Mouse (Mus musculus) CH12.LX (cell line): ENCODE measurements around the gene Fscn1. TPM values are rescaled to one million over a fixed set of nuclear protein-coding genes. Genes with fewer than 3 reads are reported as not detected.

Experiments used
- DNase-seq: peaks from one replicate; pipeline ENCODE4 v3.0.0-alpha.2; 2013; ENCODE audit errors: extremely low read depth
- H3K27ac ChIP-seq: 2 replicates; pipeline ENCODE4 v1.5.1; 2012; ENCODE audit warnings: low read depth, mild to moderate bottlenecking, control low read depth, moderate library complexity; ENCODE audit not compliant: insufficient read depth
- H3K27me3 ChIP-seq: replicated peaks from 2 replicates; pipeline ENCODE3; 2012; ENCODE audit warnings: inconsistent platforms
- H3K36me3 ChIP-seq, 2 experiments: replicated peaks in 1 of 2; 2 replicates each; pipeline versions ENCODE3 to v1.6.1; 2012; ENCODE audit warnings: inconsistent platforms in 1 of 2, low read length in 1 of 2, mild to moderate bottlenecking in 1 of 2, mixed read lengths in 1 of 2, moderate library complexity in 1 of 2; ENCODE audit not compliant: control insufficient read depth in 1 of 2, insufficient read depth in 1 of 2
- H3K4me1 ChIP-seq, 2 experiments: 2 replicates each; pipeline ENCODE4 v1.6.1; 2012; ENCODE audit warnings: inconsistent platforms in 1 of 2, moderate library complexity in 1 of 2; ENCODE audit not compliant: insufficient read depth in 2 of 2, control insufficient read depth in 1 of 2
- H3K4me2 ChIP-seq: 2 replicates; pipeline ENCODE4 v1.6.1; 2012; ENCODE audit warnings: low read depth, mild to moderate bottlenecking, control low read depth; ENCODE audit not compliant: poor library complexity, insufficient read depth, severe bottlenecking
- H3K4me3 ChIP-seq, 3 experiments: fragments of 150-350 bp in 1 of 3; sonication (generic) in 1 of 3; replicated peaks in 1 of 3; 2 replicates each; pipeline versions ENCODE3 to v1.5.1; 2011 to 2012; ENCODE audit warnings: low read depth in 2 of 3, low read length in 2 of 3, mild to moderate bottlenecking in 2 of 3, moderate library complexity in 2 of 3, control low read depth in 1 of 3, improper control_type of control experiment in 1 of 3, inconsistent platforms in 1 of 3, mixed read lengths in 1 of 3; ENCODE audit not compliant: poor library complexity in 1 of 3
- H3K79me2 ChIP-seq: replicated peaks from 2 replicates; pipeline ENCODE4 v1.6.1; 2012; ENCODE audit warnings: mild to moderate bottlenecking, moderate library complexity; ENCODE audit not compliant: control insufficient read depth, poor library complexity, insufficient read depth, severe bottlenecking; ENCODE audit errors: extremely low read depth
- H3K9ac ChIP-seq: 2 replicates; pipeline ENCODE4 v1.6.1; 2012; ENCODE audit warnings: low read depth, mild to moderate bottlenecking, control low read depth, moderate library complexity; ENCODE audit not compliant: insufficient read depth
- H3K9me3 ChIP-seq: replicated peaks from 2 replicates; pipeline ENCODE3; 2012; ENCODE audit warnings: low read length, inconsistent platforms, mixed read lengths
- CTCF ChIP-seq, 2 experiments: IDR thresholded peaks in 1 of 2; conservative IDR thresholded peaks in 1 of 2; 2 replicates each; pipeline ENCODE4 v1.5.1; 2011 to 2012; ENCODE audit warnings: low read depth in 2 of 2, low read length in 2 of 2, improper control_type of control experiment in 1 of 2, inconsistent platforms in 1 of 2, mild to moderate bottlenecking in 1 of 2, moderate library complexity in 1 of 2
- E2F4 ChIP-seq: IDR thresholded peaks from 2 replicates; pipeline ENCODE4 v1.6.1; 2011; ENCODE audit warnings: low read depth, low read length, improper control_type of control experiment; ENCODE audit not compliant: insufficient replicate concordance
- ELF1 ChIP-seq: IDR thresholded peaks from 2 replicates; pipeline ENCODE4 v1.6.1; 2014; ENCODE audit warnings: low read depth, mild to moderate bottlenecking, inconsistent platforms, low read length, improper control_type of control experiment
- ETS1 ChIP-seq: conservative IDR thresholded peaks from 2 replicates; pipeline ENCODE4 v1.6.1; 2012; ENCODE audit warnings: low read depth, mild to moderate bottlenecking, inconsistent platforms, low read length, improper control_type of control experiment, moderate library complexity
- GABPA ChIP-seq: IDR thresholded peaks from 2 replicates; pipeline ENCODE4 v1.6.1; 2012; ENCODE audit warnings: low read depth, low read length, improper control_type of control experiment, inconsistent platforms; ENCODE audit not compliant: insufficient replicate concordance
- HCFC1 ChIP-seq: IDR thresholded peaks from 2 replicates; pipeline ENCODE4 v1.6.1; 2012; ENCODE audit warnings: low read depth, mild to moderate bottlenecking, inconsistent platforms, low read length, improper control_type of control experiment
- JUN ChIP-seq: IDR thresholded peaks from 2 replicates; pipeline ENCODE4 v1.6.1; 2011; ENCODE audit warnings: low read depth, mild to moderate bottlenecking, low read length, improper control_type of control experiment, moderate library complexity; ENCODE audit not compliant: insufficient read depth
- JUND ChIP-seq: conservative IDR thresholded peaks from 2 replicates; pipeline ENCODE4 v1.6.1; 2011; ENCODE audit warnings: low read depth, low read length, improper control_type of control experiment
- MAFK ChIP-seq: IDR thresholded peaks from 2 replicates; pipeline ENCODE4 v1.6.1; 2011; ENCODE audit warnings: low read length, improper control_type of control experiment; ENCODE audit not compliant: insufficient replicate concordance
- MAX ChIP-seq: IDR thresholded peaks from 2 replicates; pipeline ENCODE4 v1.6.1; 2011; ENCODE audit warnings: low read length, improper control_type of control experiment
- MAZ ChIP-seq: IDR thresholded peaks from 2 replicates; pipeline ENCODE4 v1.6.1; 2012; ENCODE audit warnings: low read depth, mild to moderate bottlenecking, inconsistent platforms, low read length, improper control_type of control experiment, moderate library complexity
- NELFE ChIP-seq: IDR thresholded peaks from 2 replicates; pipeline ENCODE4 v1.6.1; 2011; ENCODE audit warnings: low read depth, low read length, improper control_type of control experiment
- POLR2AphosphoS2 ChIP-seq: IDR thresholded peaks from 2 replicates; pipeline ENCODE4 v1.6.1; 2011; ENCODE audit warnings: low read depth, low read length, improper control_type of control experiment
- SMC3 ChIP-seq: IDR thresholded peaks from 2 replicates; pipeline ENCODE4 v1.6.1; 2011; ENCODE audit warnings: low read depth, low read length, improper control_type of control experiment
- TBP ChIP-seq: conservative IDR thresholded peaks from 2 replicates; pipeline ENCODE4 v1.6.1; 2011; ENCODE audit warnings: low read depth, low read length, improper control_type of control experiment
- TCF12 ChIP-seq: IDR thresholded peaks from 2 replicates; pipeline ENCODE4 v1.6.1; 2014; ENCODE audit warnings: low read depth, mild to moderate bottlenecking, inconsistent platforms, low read length, improper control_type of control experiment
- USF1 ChIP-seq: IDR thresholded peaks from 2 replicates; pipeline ENCODE4 v1.6.1; 2014; ENCODE audit warnings: low read depth, mild to moderate bottlenecking, inconsistent platforms, low read length, improper control_type of control experiment
- ZC3H11A ChIP-seq: IDR thresholded peaks from 2 replicates; pipeline ENCODE4 v1.6.1; 2012; ENCODE audit warnings: low read depth, mild to moderate bottlenecking, inconsistent platforms, low read length, improper control_type of control experiment
- dilution Hi-C: fragments of 300-500 bp; cut with MboI; formaldehyde crosslinking; loops from 2 replicates; pipeline ENCODE4 v1.14.3; 2020; ENCODE audit warnings: low sequenced_read_pairs; ENCODE audit not compliant: extremely low pct_unique_long_range_greater_than_20kb, extremely low pct_ligation_motif_present
- in situ Hi-C: fragments of 300-500 bp; cut with MboI; formaldehyde crosslinking; loops from 3 replicates; pipeline ENCODE4 v1.14.3; 2019; ENCODE audit warnings: low sequenced_read_pairs, low pct_ligation_motif_present, low pct_unique_long_range_greater_than_20kb, mixed read lengths
- polyA plus RNA-seq: library from polyadenylated mRNA; unstranded; fragments of >175 nt; gene quantifications from 2 replicates; pipeline ENCODE4 v1.2.1, GENCODE M21; 2012; ENCODE audit warnings: low read depth; ENCODE audit not compliant: insufficient read length
- total RNA-seq, 2 experiments: library from RNA; depleted of rRNA; stranded (reverse); fragments of 300-350 nt in 1 of 2; fragments of >200 nt in 1 of 2; gene quantifications; 2 replicates each; pipeline ENCODE4 v1.2.3; 2012 to 2014

Gene Fscn1
- total and polyA plus RNA-seq, 3 experiments: 19.7 to 75.7 (median 65.3) TPM

- DNase-seq: no peak
- dilution Hi-C loops: no loop called here
- no peak overlapping the region for H3K27ac ChIP-seq
- in situ Hi-C loops: no loop called here
- no peak overlapping the region for H3K9ac ChIP-seq
- no peaks in the 10 kb centered on the region for H3K27me3 ChIP-seq
- no peak for TF ChIP-seq CTCF (conservative IDR thresholded peaks at IDR 0.05 in 1 of 2, IDR thresholded peaks at IDR 0.05 in 1 of 2; ENCODE audit: low read depth in 2 of 2, low read length in 2 of 2)
- TF ChIP-seq POLR2AphosphoS2: no peak
- no peak for TF ChIP-seq JUN
- TF ChIP-seq ELF1: no peak
- TF ChIP-seq MAZ: no peak
- no peak for TF ChIP-seq MAX
- no peak for TF ChIP-seq TCF12
- TF ChIP-seq ZC3H11A: no peak
- TF ChIP-seq ETS1: no peak
- no peak for TF ChIP-seq GABPA
- TF ChIP-seq E2F4: no peak
- no peak for TF ChIP-seq JUND
- TF ChIP-seq HCFC1: no peak
- no peak for TF ChIP-seq SMC3
- TF ChIP-seq TBP: no peak
- no peaks in the 10 kb centered on the region for H3K79me2 ChIP-seq
- no peak overlapping the region for H3K4me3 ChIP-seq
- no peaks in the 10 kb centered on the region for H3K9me3 ChIP-seq
- H3K36me3 ChIP-seq: peaks cover 27 to 73% of the 10 kb centered on the region in 2 experiments
- H3K4me2 ChIP-seq: no peak overlapping the region
- peaks cover 17 to 42% of the 10 kb centered on the region in 2 experiments for H3K4me1 ChIP-seq
Measured at GRCm38 (mm10) chr5:142997526-142997925, 37.4 kb downstream of the Fscn1 start.

GRCm38 (mm10) chr5:142998171-142998570 lies 38.0 kb downstream of the Fscn1 start:
- dilution Hi-C loops: no loop called here
- Histone ChIP-seq H3K9ac (no peak overlapping the region), H3K36me3 (peaks cover 20 to 72% of the 10 kb centered on the region in 2 experiments), H3K4me3 (no peak overlapping the region), H3K27ac (no peak overlapping the region), H3K27me3 (no peaks in the 10 kb centered on the region), H3K9me3 (no peaks in the 10 kb centered on the region), H3K4me1 (peaks cover 15 to 42% of the 10 kb centered on the region in 2 experiments), H3K4me2 (no peak overlapping the region), H3K79me2 (no peaks in the 10 kb centered on the region)
- DNase-seq: no peak
- in situ Hi-C loops: no loop called here
- no peak for TF ChIP-seq ELF1
- no peak for TF ChIP-seq GABPA
- TF ChIP-seq USF1: no peak
- TF ChIP-seq MAX: no peak
- TF ChIP-seq NELFE: no peak
- TF ChIP-seq MAFK: no peak
- TF ChIP-seq MAZ: no peak
